Mouse (Mus musculus) olfactory bulb, adult 2 months (tissue): ENCODE measurements at regions not wholly inside any gene's neighbourhood (a gene's known extent, or its start where the extent isn't known, plus 50 kb on each side); places are given as distances from the start of the nearest gene placed in this dataset.

Experiments
- CTCF ChIP-seq: fragments of 200-500 bp; IDR thresholded peaks from 2 replicates; pipeline ENCODE4 v1.5.1; 2012; ENCODE audit warnings: low read depth, mild to moderate bottlenecking, low read length, moderate library complexity; ENCODE audit not compliant: insufficient read depth
- POLR2A ChIP-seq: fragments of 200-500 bp; IDR thresholded peaks from 2 replicates; pipeline ENCODE4 v1.6.1; 2012; ENCODE audit warnings: mild to moderate bottlenecking, low read depth, low read length, moderate library complexity; ENCODE audit not compliant: insufficient read depth

DNA sequence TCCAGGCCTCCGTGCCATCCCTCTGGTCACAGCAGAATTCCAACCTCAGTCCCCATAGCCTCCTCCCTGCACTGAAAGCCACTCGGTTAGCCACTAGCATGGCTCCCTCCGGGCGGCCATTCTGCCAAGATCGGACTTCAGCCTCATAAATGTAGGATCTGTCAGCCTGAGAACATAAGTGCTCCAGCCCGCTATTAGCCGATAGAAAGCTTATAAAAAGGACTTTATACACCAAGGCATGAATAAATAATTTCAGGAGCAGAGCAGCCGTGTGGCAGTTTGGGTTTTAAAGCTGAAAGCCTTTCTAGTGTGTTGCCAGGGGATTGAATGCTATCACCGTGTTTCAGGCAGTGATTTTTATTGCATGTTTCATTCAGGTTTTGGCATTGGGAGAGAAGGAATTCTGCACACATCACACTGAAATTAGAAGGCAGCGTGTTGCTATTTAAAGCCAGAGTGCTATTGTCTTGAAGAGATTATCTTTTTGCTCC lies 185.2 kb downstream of the Dact1 start:
- no peak for TF ChIP-seq CTCF
- no peak for TF ChIP-seq POLR2A
